Mouse (Mus musculus) stomach, embryonic 15.5 days (tissue): ENCODE measurements around the gene Ddx19a. TPM values are rescaled to one million over a fixed set of nuclear protein-coding genes. Genes with fewer than 3 reads are reported as not detected.
"Not testable (repeated sequence)": the region's sequence is repeated elsewhere in the genome, so short reads cannot be mapped to it uniquely, and the experiment has no call there.

Source experiments
- ATAC-seq: fragments of 200-750 bp; cut with Nextera tagmentation; 2 replicates; pipeline ENCODE4 v1.8.0; 2017; ENCODE audit warnings: low read depth, moderate number of reproducible peaks, moderate TSS enrichment; ENCODE audit not compliant: insufficient read depth, low FRiP score
- H3K27ac ChIP-seq: fragments of 300-500 bp; sonication (generic); 2 replicates; pipeline ENCODE4 v1.5.1; 2015; ENCODE audit warnings: mild to moderate bottlenecking, inconsistent platforms
- H3K27me3 ChIP-seq: fragments of 300-500 bp; sonication (generic); replicated peaks from 2 replicates; pipeline ENCODE4 v1.6.1; 2015; ENCODE audit warnings: inconsistent platforms
- H3K36me3 ChIP-seq: fragments of 300-500 bp; sonication (generic); 2 replicates; pipeline ENCODE4 v1.6.1; 2015; ENCODE audit warnings: inconsistent platforms
- H3K4me1 ChIP-seq: fragments of 300-500 bp; sonication (generic); 2 replicates; pipeline ENCODE4 v1.6.1; 2015; ENCODE audit warnings: inconsistent platforms
- H3K4me2 ChIP-seq: fragments of 300-500 bp; sonication (generic); 2 replicates; pipeline ENCODE4 v1.6.1; 2015; ENCODE audit warnings: mild to moderate bottlenecking, inconsistent platforms
- H3K4me3 ChIP-seq: fragments of 300-500 bp; sonication (generic); replicated peaks from 2 replicates; pipeline ENCODE4 v1.5.1; 2015; ENCODE audit warnings: inconsistent platforms
- H3K9ac ChIP-seq: fragments of 300-500 bp; sonication (generic); 2 replicates; pipeline ENCODE4 v1.6.1; 2015; ENCODE audit warnings: inconsistent platforms
- H3K9me3 ChIP-seq: fragments of 300-500 bp; sonication (generic); 2 replicates; pipeline ENCODE4 v1.6.1; 2016; ENCODE audit warnings: inconsistent platforms
- WGBS: fragments of 180-500 bp; shearing (Covaris S2); methylation state at CpG from one replicate; pipeline ENCODE4 v1.1.7; 2015; 5-methylcytosine and 5-hydroxymethylcytosine counted together
- polyA plus RNA-seq: library from polyadenylated mRNA; unstranded; fragments of >200 nt; fragmentation: Nextera tagmentation; extraction: Ambion mirVana; gene quantifications from 2 replicates; pipeline ENCODE4 v1.2.1, GENCODE M21; 2015

The Ddx19a gene
- polyA plus RNA-seq, 1 experiment from 2014 or later, result 11.8 TPM

DNA sequence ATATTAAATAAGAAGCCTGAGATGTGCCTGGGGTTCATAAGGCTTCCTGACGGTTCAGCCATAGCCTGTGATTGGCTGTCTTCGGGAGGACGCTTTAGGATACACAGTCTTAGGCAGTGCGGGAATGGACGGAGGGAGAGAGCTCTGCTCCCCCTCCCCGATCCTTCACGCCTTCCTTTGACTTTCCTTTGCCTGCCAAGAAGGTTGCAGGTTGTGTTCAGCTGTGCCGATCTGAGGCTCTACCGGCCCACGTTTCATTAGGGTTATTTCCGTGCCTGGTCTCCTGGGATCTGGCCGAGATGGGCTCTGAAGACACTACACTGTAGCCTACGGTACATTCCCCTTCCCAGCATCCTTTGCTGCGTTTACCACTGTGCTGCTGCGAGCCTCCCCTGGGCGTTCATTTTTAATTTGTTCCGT, 47.5 kb downstream of the Ddx19a start:
- no peaks in the 10 kb centered on the region for H3K4me1 ChIP-seq
- no peaks in the 10 kb centered on the region for H3K27me3 ChIP-seq
- no peak overlapping the region for H3K9ac ChIP-seq
- H3K4me3 ChIP-seq, result no peak overlapping the region
- ATAC-seq, result no peak
- H3K27ac ChIP-seq, result no peak overlapping the region
- 79% methylated on average over 17 of the region's 17 CpGs for WGBS
- H3K36me3 ChIP-seq, result no peaks in the 10 kb centered on the region
- H3K9me3 ChIP-seq, result no peaks in the 10 kb centered on the region
- H3K4me2 ChIP-seq, result no peak overlapping the region

DNA sequence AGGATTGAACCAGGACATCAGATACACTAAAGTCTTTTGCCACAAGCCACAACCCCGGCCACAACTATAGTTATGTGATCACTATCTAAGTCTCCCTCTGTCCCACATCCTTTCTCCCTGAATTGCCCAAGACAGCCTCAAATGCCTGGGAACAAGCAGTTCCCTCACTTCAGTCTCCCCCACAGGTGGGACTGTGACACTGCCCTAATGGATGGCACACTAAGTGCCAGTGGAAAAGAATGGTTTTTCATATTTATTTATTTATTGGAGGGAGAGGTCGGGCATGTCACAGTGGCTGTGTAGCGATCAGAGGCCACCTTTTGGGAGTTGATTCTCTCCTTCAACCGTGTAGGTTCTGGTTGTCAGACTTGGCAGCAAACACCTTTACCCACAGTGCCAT, 51.9 kb downstream of the Ddx19a start:
- H3K4me3 ChIP-seq, result no peak overlapping the region
- 61% methylated on average over 4 of the region's 4 CpGs for WGBS
- H3K27me3 ChIP-seq, result no peaks in the 10 kb centered on the region
- no peak for ATAC-seq
- no peak overlapping the region for H3K27ac ChIP-seq
- no peaks in the 10 kb centered on the region for H3K36me3 ChIP-seq
- H3K9me3 ChIP-seq, result no peaks in the 10 kb centered on the region
- no peak overlapping the region for H3K9ac ChIP-seq
- no peaks in the 10 kb centered on the region for H3K4me1 ChIP-seq
- no peak overlapping the region for H3K4me2 ChIP-seq

DNA sequence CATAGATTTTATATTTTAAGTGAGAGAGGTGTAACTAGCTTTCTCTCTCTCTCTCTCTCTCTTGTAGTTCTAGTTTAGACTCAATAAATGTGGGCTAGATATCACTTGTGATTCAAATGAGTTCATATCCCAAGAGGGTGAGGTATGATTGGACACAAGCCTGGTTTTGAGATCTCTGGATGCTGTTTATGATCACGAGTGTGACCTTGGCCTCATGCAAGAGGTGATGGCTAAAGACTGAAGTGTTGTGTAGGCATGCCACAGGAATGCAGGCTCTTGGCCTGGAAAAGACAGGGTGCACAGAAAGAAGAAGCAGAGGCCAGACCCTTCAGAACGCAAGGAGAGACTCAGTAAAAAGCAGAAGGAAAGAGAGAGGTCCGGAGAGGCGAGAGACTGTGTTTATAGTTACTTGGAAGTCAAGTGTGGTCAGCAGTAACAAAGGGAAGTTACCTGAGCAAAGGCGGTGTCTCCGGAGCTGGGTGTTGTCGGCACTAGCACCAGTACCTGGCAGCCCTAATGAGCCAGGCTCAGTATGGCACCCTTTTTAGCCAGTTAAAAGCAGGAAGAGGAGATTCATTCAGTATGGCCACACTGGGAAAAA, 53.2 kb downstream of the Ddx19a start:
- H3K4me2 ChIP-seq, result no peak overlapping the region
- no peak for ATAC-seq
- no peaks in the 10 kb centered on the region for H3K36me3 ChIP-seq
- H3K27ac ChIP-seq, result no peak overlapping the region
- no peak overlapping the region for H3K4me3 ChIP-seq
- no peaks in the 10 kb centered on the region for H3K9me3 ChIP-seq
- 77% methylated on average over 7 of the region's 7 CpGs for WGBS
- no peaks in the 10 kb centered on the region for H3K4me1 ChIP-seq
- no peaks in the 10 kb centered on the region for H3K27me3 ChIP-seq
- no peak overlapping the region for H3K9ac ChIP-seq

DNA sequence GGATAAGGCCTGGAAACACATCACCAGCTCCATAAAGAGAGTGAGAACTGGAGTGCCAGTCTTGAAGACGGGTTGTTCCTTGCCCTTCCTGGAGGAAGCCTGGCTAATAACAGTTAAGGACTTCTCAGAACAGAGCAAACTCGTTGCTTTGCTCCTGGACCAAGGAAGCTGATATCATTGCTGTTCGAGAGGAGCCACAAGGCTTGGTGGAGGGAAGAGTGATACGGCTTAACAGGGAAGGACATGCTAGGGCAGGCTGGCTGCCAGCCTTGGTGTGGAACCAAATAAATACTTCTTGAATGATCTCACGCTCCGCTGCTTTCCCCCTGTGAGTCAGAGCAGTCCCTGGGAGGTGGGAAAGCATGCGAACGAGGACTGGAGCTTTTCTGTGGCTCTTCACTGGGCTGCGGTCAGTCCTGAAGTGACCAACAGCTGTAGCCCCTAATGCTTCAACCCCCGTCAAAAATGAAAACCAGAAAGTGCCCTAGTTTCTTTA, 56.1 kb downstream of the Ddx19a start:
- peaks cover 6% of the 10 kb centered on the region for H3K4me1 ChIP-seq
- peak; percentile 67; the same call in 1 of the 2 replicates for ATAC-seq
- H3K27me3 ChIP-seq, result no peaks in the 10 kb centered on the region
- no peak overlapping the region for H3K9ac ChIP-seq
- H3K27ac ChIP-seq, result peak overlapping the region; percentile 74
- H3K9me3 ChIP-seq, result no peaks in the 10 kb centered on the region
- H3K4me2 ChIP-seq, result peak overlapping the region; percentile 19; the same call in 1 of the 2 replicates
- WGBS, result 51% methylated on average over 10 of the region's 10 CpGs
- H3K4me3 ChIP-seq, result no peak overlapping the region
- H3K36me3 ChIP-seq, result no peaks in the 10 kb centered on the region

DNA sequence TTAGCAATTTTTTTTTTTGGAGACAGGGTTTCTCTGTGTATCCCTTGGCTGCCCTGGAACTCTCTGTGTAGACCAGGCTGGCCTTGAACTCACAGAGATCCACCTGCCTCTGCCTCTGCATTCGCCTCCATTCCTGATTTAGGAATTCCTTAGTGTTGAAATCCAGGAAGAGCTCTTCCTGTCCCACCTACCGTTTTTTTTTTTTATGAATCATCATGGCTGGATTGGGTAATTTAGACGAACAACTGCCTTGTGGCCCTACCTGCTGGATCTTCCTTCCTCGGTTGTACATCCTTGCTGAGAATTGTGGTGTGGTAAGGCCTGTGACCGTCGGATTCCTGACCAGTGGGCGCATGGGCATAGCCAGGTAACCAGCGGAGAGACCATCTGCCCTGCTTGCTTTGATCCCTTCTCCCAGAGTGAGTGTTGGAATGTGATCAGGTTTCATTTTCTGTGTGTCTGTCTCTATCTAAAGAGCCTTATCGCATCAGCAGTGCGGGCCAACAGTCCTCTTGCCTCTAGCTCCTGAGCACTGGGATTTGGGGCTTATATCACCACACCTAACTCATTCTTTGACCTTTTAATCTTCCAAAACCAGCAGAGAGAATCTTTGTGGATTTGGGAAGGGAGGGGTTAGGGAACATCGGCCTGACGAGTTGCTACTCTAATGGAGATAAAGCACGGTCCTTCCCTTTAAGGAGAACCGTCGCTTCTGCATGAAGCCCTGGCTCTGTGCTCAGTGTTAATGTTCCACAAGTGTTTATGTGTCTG, 56.7 kb downstream of the Ddx19a start:
- ATAC-seq, result no peak
- Histone ChIP-seq H3K4me1 (peaks cover 6% of the 10 kb centered on the region), H3K27me3 (no peaks in the 10 kb centered on the region), H3K36me3 (no peaks in the 10 kb centered on the region), H3K9me3 (no peaks in the 10 kb centered on the region), H3K9ac (no peak overlapping the region), H3K4me2 (peak overlapping the region; percentile 19; the same call in 1 of the 2 replicates), H3K4me3 (no peak overlapping the region), H3K27ac (peak overlapping the region; percentile 74)
- WGBS, result 76% methylated on average over 15 of the region's 15 CpGs

DNA sequence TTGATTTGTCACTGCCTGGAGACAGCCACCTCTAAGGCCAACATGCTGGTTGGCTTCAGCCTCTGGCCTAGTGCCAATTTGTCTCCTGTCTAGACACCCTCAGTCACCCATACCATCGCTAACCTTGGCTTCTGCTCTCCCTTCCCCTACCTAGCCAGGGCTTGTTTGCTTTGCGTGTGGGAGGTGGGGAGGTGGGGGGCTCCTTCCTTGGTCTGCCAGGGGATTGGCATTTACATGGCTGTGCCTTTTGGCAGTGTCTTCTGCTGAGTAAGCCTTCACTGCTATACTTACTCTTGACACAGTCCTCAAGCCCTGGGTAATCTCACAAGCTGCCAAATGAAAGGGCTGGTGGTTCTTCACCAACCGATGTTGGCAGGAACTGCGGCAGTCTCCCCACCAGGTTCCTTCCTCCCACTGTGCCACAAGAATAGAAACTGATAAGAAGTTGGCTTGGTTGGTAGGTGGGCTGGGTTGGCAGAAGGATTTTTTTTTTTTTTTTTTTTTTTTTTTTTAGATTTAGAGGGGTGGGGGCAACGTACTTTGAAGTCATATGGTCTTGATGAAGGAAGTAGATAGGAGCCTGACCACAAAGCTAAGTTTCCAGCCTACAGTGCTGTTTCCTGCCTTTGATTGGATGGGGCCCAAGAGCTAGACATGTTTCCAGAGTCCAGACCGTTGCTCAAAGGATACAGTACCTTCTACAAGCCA, 58.6 kb downstream of the Ddx19a start:
- Histone ChIP-seq H3K9ac (no peak overlapping the region), H3K36me3 (no peaks in the 10 kb centered on the region), H3K27me3 (no peaks in the 10 kb centered on the region), H3K9me3 (no peaks in the 10 kb centered on the region), H3K4me1 (peaks cover 6% of the 10 kb centered on the region), H3K4me2 (no peak overlapping the region), H3K4me3 (no peak overlapping the region), H3K27ac (peak overlapping the region; percentile 57)
- no peak for ATAC-seq
- 57% methylated on average over 6 of the region's 6 CpGs for WGBS

DNA sequence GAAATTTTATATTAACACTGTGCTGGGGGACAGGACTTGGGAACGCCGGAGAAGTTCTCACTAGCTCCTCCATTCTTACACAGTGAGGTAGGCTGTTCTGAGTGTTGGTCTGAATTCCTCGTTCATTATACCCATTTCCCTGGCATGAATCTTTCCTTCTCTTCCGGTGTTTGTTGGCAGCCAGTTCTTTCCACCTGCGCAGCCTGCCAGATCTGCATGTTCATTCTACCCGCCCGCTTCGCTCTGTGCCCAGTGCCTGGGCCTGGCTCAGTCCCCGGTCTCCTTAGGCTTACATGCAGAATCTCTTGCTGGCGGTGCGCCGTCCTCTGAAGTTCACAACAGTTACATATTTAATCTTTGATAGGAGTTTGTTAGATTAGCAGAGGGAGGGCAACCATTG, 61.4 kb downstream of the Ddx19a start:
- Histone ChIP-seq H3K4me2 (no peak overlapping the region), H3K4me1 (peaks cover 12% of the 10 kb centered on the region), H3K27ac (no peak overlapping the region), H3K36me3 (no peaks in the 10 kb centered on the region), H3K9me3 (no peaks in the 10 kb centered on the region), H3K4me3 (no peak overlapping the region), H3K27me3 (no peaks in the 10 kb centered on the region), H3K9ac (no peak overlapping the region)
- peak; percentile 75 for ATAC-seq
- WGBS, result 73% methylated on average over 12 of the region's 12 CpGs

DNA sequence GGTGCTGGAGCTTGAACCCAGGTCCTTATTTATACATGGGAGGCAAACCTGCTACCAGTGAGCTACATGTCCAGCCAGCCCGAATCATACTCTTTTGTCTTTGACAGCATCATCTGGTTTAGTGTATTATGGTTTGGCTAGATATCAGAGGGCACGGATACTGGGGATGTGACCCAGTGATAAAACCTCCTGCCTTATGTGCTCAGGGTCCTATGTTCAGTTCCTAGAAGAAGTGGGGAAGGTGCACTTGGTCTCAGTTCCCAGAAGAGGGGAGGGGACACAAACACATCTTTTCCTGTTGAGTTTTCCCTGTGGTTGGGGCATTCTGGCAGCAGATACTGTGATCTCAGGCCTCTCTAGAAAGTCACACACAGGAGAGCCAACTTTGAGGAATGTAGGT, 64.3 kb downstream of the Ddx19a start:
- Histone ChIP-seq H3K36me3 (no peaks in the 10 kb centered on the region), H3K9ac (no peak overlapping the region), H3K4me2 (no peak overlapping the region), H3K27ac (no peak overlapping the region), H3K4me3 (no peak overlapping the region), H3K4me1 (peaks cover 8% of the 10 kb centered on the region), H3K27me3 (no peaks in the 10 kb centered on the region), H3K9me3 (no peaks in the 10 kb centered on the region)
- 86% methylated on average over 2 of the region's 2 CpGs for WGBS
- no peak; the same call in 1 of the 2 replicates for ATAC-seq

DNA sequence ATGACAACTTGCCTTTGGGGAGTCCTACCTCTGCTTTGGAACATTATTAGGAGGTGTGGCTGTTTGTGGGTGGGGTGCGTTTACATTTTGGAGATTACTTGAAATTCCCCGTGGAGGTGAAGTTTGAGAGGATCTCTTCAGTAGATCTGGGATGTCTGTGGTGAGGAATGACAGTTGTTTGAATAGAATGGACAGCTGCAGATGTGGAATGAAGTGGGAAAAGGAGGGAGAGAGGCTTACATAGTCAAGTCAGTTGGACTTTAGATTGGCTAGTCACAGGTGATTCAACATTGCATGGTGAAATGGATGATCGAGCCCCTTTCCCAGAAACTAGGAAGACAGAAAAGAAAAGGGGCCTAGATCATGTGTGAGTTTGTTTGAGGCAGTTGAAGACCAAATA, 65.2 kb downstream of the Ddx19a start:
- Histone ChIP-seq H3K27ac (no peak overlapping the region), H3K9me3 (no peaks in the 10 kb centered on the region), H3K27me3 (no peaks in the 10 kb centered on the region), H3K4me1 (peaks cover 8% of the 10 kb centered on the region), H3K9ac (no peak overlapping the region), H3K36me3 (no peaks in the 10 kb centered on the region), H3K4me3 (no peak overlapping the region), H3K4me2 (no peak overlapping the region)
- 66% methylated on average over 3 of the region's 3 CpGs for WGBS
- ATAC-seq, result no peak

DNA sequence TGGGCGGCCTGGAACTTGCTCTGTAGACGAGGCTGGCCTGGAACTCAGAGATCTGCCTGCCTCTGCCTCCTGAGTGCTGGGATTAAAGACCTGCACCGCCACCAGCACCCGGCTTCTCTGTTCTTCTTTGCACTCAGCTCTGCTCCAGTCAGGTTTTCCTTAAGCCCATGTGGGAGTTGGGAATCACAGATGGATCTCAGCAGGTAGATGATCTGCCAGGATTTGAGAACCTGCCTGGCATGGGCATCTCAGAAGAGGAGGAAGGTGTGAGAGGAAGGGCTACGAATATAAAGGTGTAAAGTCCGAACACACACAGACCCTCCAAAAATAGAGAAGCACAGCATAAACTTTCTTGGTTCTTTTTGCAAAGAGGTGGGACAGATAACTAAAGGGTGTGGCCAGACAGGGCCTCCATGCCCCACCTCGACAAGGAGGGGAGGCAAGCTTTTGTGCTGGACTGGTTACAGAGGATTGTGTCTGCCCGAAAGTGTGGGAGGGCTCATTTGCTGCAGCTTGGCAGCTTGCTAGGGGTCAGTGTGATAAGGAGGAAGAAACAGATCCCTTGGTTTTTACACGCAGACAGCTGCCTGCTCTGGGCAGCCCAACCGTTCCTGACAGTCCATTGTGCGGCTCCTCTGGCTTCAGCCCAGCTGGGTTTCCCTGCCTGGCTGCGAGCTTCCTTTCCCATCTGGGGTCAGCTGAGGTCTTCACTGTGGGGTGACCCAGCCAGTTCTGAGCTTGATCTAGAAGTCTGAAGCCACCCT, 66.2 kb downstream of the Ddx19a start:
- H3K27me3 ChIP-seq, result no peaks in the 10 kb centered on the region
- H3K4me1 ChIP-seq, result peaks cover 14% of the 10 kb centered on the region
- ATAC-seq, result no peak
- no peak overlapping the region for H3K4me2 ChIP-seq
- H3K27ac ChIP-seq, result no peak overlapping the region
- H3K9ac ChIP-seq, result no peak overlapping the region
- WGBS, result 53% methylated on average over 12 of the region's 12 CpGs
- H3K9me3 ChIP-seq, result no peaks in the 10 kb centered on the region
- no peaks in the 10 kb centered on the region for H3K36me3 ChIP-seq
- no peak overlapping the region for H3K4me3 ChIP-seq

DNA sequence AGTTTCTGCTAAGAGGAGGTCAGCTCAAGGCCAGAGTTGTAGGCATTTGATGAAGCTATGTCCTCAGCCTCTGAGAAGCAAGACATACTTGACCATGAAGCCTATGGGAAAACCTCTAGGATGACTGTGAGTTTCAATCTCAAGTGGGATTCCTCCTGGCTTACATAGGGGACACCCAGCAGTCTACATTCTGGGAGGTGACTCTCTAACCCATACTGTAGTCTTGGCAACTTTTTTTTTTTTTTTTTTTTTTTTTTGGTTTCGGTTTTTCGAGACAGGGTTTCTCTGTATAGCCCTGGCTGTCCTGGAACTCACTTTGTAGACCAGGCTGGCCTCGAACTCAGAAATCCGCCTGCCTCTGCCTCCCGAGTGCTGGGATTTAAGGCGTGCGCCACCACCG, 67.9 kb downstream of the Ddx19a start:
- not testable (repeated sequence) for H3K4me2 ChIP-seq, H3K27ac ChIP-seq, H3K9ac ChIP-seq, H3K4me3 ChIP-seq, ATAC-seq, H3K27me3 ChIP-seq, H3K36me3 ChIP-seq, H3K9me3 ChIP-seq
- H3K4me1 ChIP-seq, result peaks cover 17% of the 10 kb centered on the region
- WGBS, result 91% methylated on average over 6 of the region's 8 CpGs
